Mouse (Mus musculus) CH12.LX (cell line): Measurements from ENCODE around the gene Vps35l. TPM values are rescaled to one million over a fixed set of nuclear protein-coding genes. Genes with fewer than 3 reads are reported as not detected.

Experiments used
- DNase-seq: peaks from one replicate; pipeline ENCODE4 v3.0.0-alpha.2; 2013; ENCODE audit errors: extremely low read depth
- H3K27ac ChIP-seq: 2 replicates; pipeline ENCODE4 v1.5.1; 2012; ENCODE audit warnings: low read depth, mild to moderate bottlenecking, control low read depth, moderate library complexity; ENCODE audit not compliant: insufficient read depth
- H3K27me3 ChIP-seq: replicated peaks from 2 replicates; pipeline ENCODE3; 2012; ENCODE audit warnings: inconsistent platforms
- H3K36me3 ChIP-seq, 2 experiments: replicated peaks in 1 of 2; 2 replicates each; pipeline versions ENCODE3 to v1.6.1; 2012; ENCODE audit warnings: inconsistent platforms in 1 of 2, low read length in 1 of 2, mild to moderate bottlenecking in 1 of 2, mixed read lengths in 1 of 2, moderate library complexity in 1 of 2; ENCODE audit not compliant: control insufficient read depth in 1 of 2, insufficient read depth in 1 of 2
- H3K4me1 ChIP-seq, 2 experiments: 2 replicates each; pipeline ENCODE4 v1.6.1; 2012; ENCODE audit warnings: inconsistent platforms in 1 of 2, moderate library complexity in 1 of 2; ENCODE audit not compliant: insufficient read depth in 2 of 2, control insufficient read depth in 1 of 2
- H3K4me2 ChIP-seq: 2 replicates; pipeline ENCODE4 v1.6.1; 2012; ENCODE audit warnings: low read depth, mild to moderate bottlenecking, control low read depth; ENCODE audit not compliant: poor library complexity, insufficient read depth, severe bottlenecking
- H3K4me3 ChIP-seq, 3 experiments: fragments of 150-350 bp in 1 of 3; sonication (generic) in 1 of 3; replicated peaks in 1 of 3; 2 replicates each; pipeline versions ENCODE3 to v1.5.1; 2011 to 2012; ENCODE audit warnings: low read depth in 2 of 3, low read length in 2 of 3, mild to moderate bottlenecking in 2 of 3, moderate library complexity in 2 of 3, control low read depth in 1 of 3, improper control_type of control experiment in 1 of 3, inconsistent platforms in 1 of 3, mixed read lengths in 1 of 3; ENCODE audit not compliant: poor library complexity in 1 of 3
- H3K79me2 ChIP-seq: replicated peaks from 2 replicates; pipeline ENCODE4 v1.6.1; 2012; ENCODE audit warnings: mild to moderate bottlenecking, moderate library complexity; ENCODE audit not compliant: control insufficient read depth, poor library complexity, insufficient read depth, severe bottlenecking; ENCODE audit errors: extremely low read depth
- H3K9ac ChIP-seq: 2 replicates; pipeline ENCODE4 v1.6.1; 2012; ENCODE audit warnings: low read depth, mild to moderate bottlenecking, control low read depth, moderate library complexity; ENCODE audit not compliant: insufficient read depth
- H3K9me3 ChIP-seq: replicated peaks from 2 replicates; pipeline ENCODE3; 2012; ENCODE audit warnings: low read length, inconsistent platforms, mixed read lengths
- CHD1 ChIP-seq: IDR thresholded peaks from 2 replicates; pipeline ENCODE4 v1.6.1; 2012; ENCODE audit warnings: low read depth, low read length, improper control_type of control experiment, inconsistent platforms
- CHD2 ChIP-seq: IDR thresholded peaks from 2 replicates; pipeline ENCODE4 v1.6.1; 2011; ENCODE audit warnings: low read length, improper control_type of control experiment
- CTCF ChIP-seq, 2 experiments: IDR thresholded peaks in 1 of 2; conservative IDR thresholded peaks in 1 of 2; 2 replicates each; pipeline ENCODE4 v1.5.1; 2011 to 2012; ENCODE audit warnings: low read depth in 2 of 2, low read length in 2 of 2, improper control_type of control experiment in 1 of 2, inconsistent platforms in 1 of 2, mild to moderate bottlenecking in 1 of 2, moderate library complexity in 1 of 2
- E2F4 ChIP-seq: IDR thresholded peaks from 2 replicates; pipeline ENCODE4 v1.6.1; 2011; ENCODE audit warnings: low read depth, low read length, improper control_type of control experiment; ENCODE audit not compliant: insufficient replicate concordance
- ELF1 ChIP-seq: IDR thresholded peaks from 2 replicates; pipeline ENCODE4 v1.6.1; 2014; ENCODE audit warnings: low read depth, mild to moderate bottlenecking, inconsistent platforms, low read length, improper control_type of control experiment
- EP300 ChIP-seq: IDR thresholded peaks from 2 replicates; pipeline ENCODE4 v1.6.1; 2011; ENCODE audit warnings: low read length, improper control_type of control experiment
- ETS1 ChIP-seq: conservative IDR thresholded peaks from 2 replicates; pipeline ENCODE4 v1.6.1; 2012; ENCODE audit warnings: low read depth, mild to moderate bottlenecking, inconsistent platforms, low read length, improper control_type of control experiment, moderate library complexity
- GABPA ChIP-seq: IDR thresholded peaks from 2 replicates; pipeline ENCODE4 v1.6.1; 2012; ENCODE audit warnings: low read depth, low read length, improper control_type of control experiment, inconsistent platforms; ENCODE audit not compliant: insufficient replicate concordance
- HCFC1 ChIP-seq: IDR thresholded peaks from 2 replicates; pipeline ENCODE4 v1.6.1; 2012; ENCODE audit warnings: low read depth, mild to moderate bottlenecking, inconsistent platforms, low read length, improper control_type of control experiment
- IRF4 ChIP-seq: IDR thresholded peaks from 2 replicates; pipeline ENCODE4 v1.6.1; 2014; ENCODE audit warnings: low read depth, mild to moderate bottlenecking, inconsistent platforms, low read length, improper control_type of control experiment
- JUND ChIP-seq: conservative IDR thresholded peaks from 2 replicates; pipeline ENCODE4 v1.6.1; 2011; ENCODE audit warnings: low read depth, low read length, improper control_type of control experiment
- KAT2A ChIP-seq: IDR thresholded peaks from 2 replicates; pipeline ENCODE4 v1.6.1; 2012; ENCODE audit warnings: low read length, improper control_type of control experiment, inconsistent platforms; ENCODE audit not compliant: insufficient replicate concordance
- MAX ChIP-seq: IDR thresholded peaks from 2 replicates; pipeline ENCODE4 v1.6.1; 2011; ENCODE audit warnings: low read length, improper control_type of control experiment
- MAZ ChIP-seq: IDR thresholded peaks from 2 replicates; pipeline ENCODE4 v1.6.1; 2012; ENCODE audit warnings: low read depth, mild to moderate bottlenecking, inconsistent platforms, low read length, improper control_type of control experiment, moderate library complexity
- MEF2A ChIP-seq: IDR thresholded peaks from 2 replicates; pipeline ENCODE4 v1.6.1; 2014; ENCODE audit warnings: low read depth, mild to moderate bottlenecking, inconsistent platforms, low read length, improper control_type of control experiment, borderline replicate concordance
- MXI1 ChIP-seq: IDR thresholded peaks from 2 replicates; pipeline ENCODE4 v1.6.1; 2011; ENCODE audit warnings: mild to moderate bottlenecking, low read depth, low read length, improper control_type of control experiment
- MYC ChIP-seq: IDR thresholded peaks from 2 replicates; pipeline ENCODE4 v1.6.1; 2011; ENCODE audit warnings: low read depth, mild to moderate bottlenecking, improper control_type of control experiment, low read length
- NELFE ChIP-seq: IDR thresholded peaks from 2 replicates; pipeline ENCODE4 v1.6.1; 2011; ENCODE audit warnings: low read depth, low read length, improper control_type of control experiment
- NRF1 ChIP-seq: IDR thresholded peaks from 2 replicates; pipeline ENCODE4 v1.6.1; 2014; ENCODE audit warnings: low read depth, mild to moderate bottlenecking, inconsistent platforms, low read length, improper control_type of control experiment, moderate library complexity
- PAX5 ChIP-seq: IDR thresholded peaks from 2 replicates; pipeline ENCODE4 v1.6.1; 2012; ENCODE audit warnings: low read length, inconsistent platforms, mixed read lengths
- POLR2A ChIP-seq: IDR thresholded peaks from 2 replicates; pipeline ENCODE4 v1.6.1; 2011; ENCODE audit warnings: low read depth, mild to moderate bottlenecking, improper control_type of control experiment, low read length
- POLR2AphosphoS2 ChIP-seq: IDR thresholded peaks from 2 replicates; pipeline ENCODE4 v1.6.1; 2011; ENCODE audit warnings: low read depth, low read length, improper control_type of control experiment
- RAD21 ChIP-seq: IDR thresholded peaks from 2 replicates; pipeline ENCODE4 v1.6.1; 2011; ENCODE audit warnings: low read depth, mild to moderate bottlenecking, low read length, improper control_type of control experiment, moderate library complexity
- SIN3A ChIP-seq: IDR thresholded peaks from 2 replicates; pipeline ENCODE4 v1.6.1; 2012; ENCODE audit warnings: low read length, improper control_type of control experiment, inconsistent platforms
- SMC3 ChIP-seq: IDR thresholded peaks from 2 replicates; pipeline ENCODE4 v1.6.1; 2011; ENCODE audit warnings: low read depth, low read length, improper control_type of control experiment
- TBP ChIP-seq: conservative IDR thresholded peaks from 2 replicates; pipeline ENCODE4 v1.6.1; 2011; ENCODE audit warnings: low read depth, low read length, improper control_type of control experiment
- TCF12 ChIP-seq: IDR thresholded peaks from 2 replicates; pipeline ENCODE4 v1.6.1; 2014; ENCODE audit warnings: low read depth, mild to moderate bottlenecking, inconsistent platforms, low read length, improper control_type of control experiment
- ZC3H11A ChIP-seq: IDR thresholded peaks from 2 replicates; pipeline ENCODE4 v1.6.1; 2012; ENCODE audit warnings: low read depth, mild to moderate bottlenecking, inconsistent platforms, low read length, improper control_type of control experiment
- ZMIZ1 ChIP-seq: IDR thresholded peaks from 2 replicates; pipeline ENCODE4 v1.6.1; 2012; ENCODE audit warnings: low read depth, mild to moderate bottlenecking, inconsistent platforms, low read length, improper control_type of control experiment
- dilution Hi-C: fragments of 300-500 bp; cut with MboI; formaldehyde crosslinking; loops from 2 replicates; pipeline ENCODE4 v1.14.3; 2020; ENCODE audit warnings: low sequenced_read_pairs; ENCODE audit not compliant: extremely low pct_unique_long_range_greater_than_20kb, extremely low pct_ligation_motif_present
- in situ Hi-C: fragments of 300-500 bp; cut with MboI; formaldehyde crosslinking; loops from 3 replicates; pipeline ENCODE4 v1.14.3; 2019; ENCODE audit warnings: low sequenced_read_pairs, low pct_ligation_motif_present, low pct_unique_long_range_greater_than_20kb, mixed read lengths
- polyA plus RNA-seq: library from polyadenylated mRNA; unstranded; fragments of >175 nt; gene quantifications from 2 replicates; pipeline ENCODE4 v1.2.1, GENCODE M21; 2012; ENCODE audit warnings: low read depth; ENCODE audit not compliant: insufficient read length
- total RNA-seq, 2 experiments: library from RNA; depleted of rRNA; stranded (reverse); fragments of 300-350 nt in 1 of 2; fragments of >200 nt in 1 of 2; gene quantifications; 2 replicates each; pipeline ENCODE4 v1.2.3; 2012 to 2014

Vps35l gene
- total and polyA plus RNA-seq, 3 experiments = 43.9 to 57.7 (median 54.7) TPM

GRCm38 (mm10) chr7:118712228-118713173 is 27.5 kb upstream of the Vps35l start, which contains the start of gene Ccp110:
Ccp110 (plus strand) TSS chr7:118712552.
- TF ChIP-seq CHD1 = peak; percentile 46; the same call in 1 of the 2 replicates
- TF ChIP-seq MAZ = peak; percentile 58; the same call in 1 of the 2 replicates
- TF ChIP-seq ETS1 = no peak
- no peak for TF ChIP-seq IRF4
- TF ChIP-seq SMC3 = no peak
- peak; percentile 89 for TF ChIP-seq SIN3A
- TF ChIP-seq POLR2A = peak; percentile 69
- TF ChIP-seq MYC = peak; percentile 64
- no peak for TF ChIP-seq RAD21
- no peak for TF ChIP-seq ZC3H11A
- peak in 1 of 2 experiments; percentile 17; a peak in 2 of 4 replicates for TF ChIP-seq CTCF (conservative IDR thresholded peaks at IDR 0.05 in 1 of 2, IDR thresholded peaks at IDR 0.05 in 1 of 2; ENCODE audit: low read depth in 2 of 2, low read length in 2 of 2)
- 0 out of 2 replicates have a peak, but pooled peaks have one; percentile 17 for TF ChIP-seq TCF12
- TF ChIP-seq JUND = no peak
- TF ChIP-seq E2F4 = peak; percentile 97; the same call in 1 of the 2 replicates
- TF ChIP-seq HCFC1 = peak; percentile 100
- TF ChIP-seq POLR2AphosphoS2 = no peak
- TF ChIP-seq MAX = peak; percentile 53
- TF ChIP-seq ELF1 = peak; percentile 89
- TF ChIP-seq MXI1 = peak; percentile 81; the same call in 1 of the 2 replicates
- TF ChIP-seq EP300 = no peak
- peak; percentile 88; the same call in 1 of the 2 replicates for TF ChIP-seq GABPA
- peak; percentile 62 for TF ChIP-seq NRF1
- no peak for TF ChIP-seq PAX5
- TF ChIP-seq KAT2A = peak; percentile 99
- TF ChIP-seq TBP = 0 out of 2 replicates have a peak, but pooled peaks have one; percentile 19
- peak; percentile 71; the same call in 1 of the 2 replicates for TF ChIP-seq ZMIZ1
- peak; percentile 79; the same call in 1 of the 2 replicates for TF ChIP-seq CHD2
- peak; percentile 61; the same call in 1 of the 2 replicates for TF ChIP-seq MEF2A
- peak; percentile 58; the same call in 1 of the 2 replicates for TF ChIP-seq NELFE
- Histone ChIP-seq H3K4me1 (peaks cover 7 to 18% of the 10 kb centered on the region in 2 experiments; a peak in 3 of 4 replicates), H3K4me2 (peak within 1 kb of the TSS; percentile 88), H3K36me3 (peaks cover 12 to 19% of the 10 kb centered on the region in 2 experiments), H3K9ac (peak within 1 kb of the TSS; percentile 76), H3K79me2 (peaks cover 2% of the 10 kb centered on the region; the same call in 1 of the 2 replicates), H3K27me3 (no peaks in the 10 kb centered on the region), H3K9me3 (no peaks in the 10 kb centered on the region), H3K27ac (peak within 1 kb of the TSS; percentile 2; the same call in 1 of the 2 replicates), H3K4me3 (peak within 1 kb of the TSS; percentile 78 to 98 (median 97))
- in situ Hi-C loops (no loop called here), dilution Hi-C loops (no loop called here)
- DNase-seq = peak; percentile 97
